In the genomic region with DNA sequence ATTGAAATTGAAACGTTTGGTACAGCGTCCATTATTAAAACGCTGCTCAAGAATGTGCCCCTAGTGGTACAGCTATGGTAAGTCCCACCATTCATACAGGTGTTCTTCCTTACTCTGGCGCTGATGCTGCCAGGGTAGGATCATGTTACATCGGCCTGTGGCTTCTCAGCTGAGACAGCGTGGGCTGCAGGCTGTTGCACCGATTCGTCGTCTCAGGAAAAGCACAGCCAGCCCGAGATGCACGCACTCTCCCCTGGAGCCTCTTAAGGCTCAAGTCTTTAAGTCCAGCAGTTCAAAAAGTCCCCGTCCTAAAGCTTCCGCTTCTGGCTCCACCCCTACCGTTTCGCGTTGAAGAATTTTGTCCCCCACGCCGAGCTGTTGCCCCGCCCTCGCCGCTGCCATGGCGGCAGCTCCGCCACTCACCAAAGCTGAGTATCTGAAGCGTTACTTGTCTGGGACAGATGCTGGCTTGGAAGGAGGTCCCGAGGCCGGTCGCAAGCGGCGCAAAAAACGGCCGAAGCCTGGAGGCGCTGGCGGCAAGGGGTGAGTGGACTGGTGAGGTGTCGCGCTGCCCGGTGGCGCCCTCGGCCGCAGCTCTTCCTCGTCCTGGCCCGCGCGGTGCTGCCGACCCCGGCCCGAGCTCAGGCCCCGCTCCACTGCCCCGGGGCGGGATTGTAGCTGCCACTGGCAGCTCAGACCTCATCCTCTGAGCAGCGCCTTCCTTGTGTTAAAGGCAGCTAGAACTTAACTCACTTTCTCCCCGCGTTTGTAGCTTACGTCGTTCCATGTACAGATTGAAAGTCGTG, we compare ENCODE assay signal across 8 mouse cellular contexts. TPM values are rescaled to one million over a fixed set of nuclear protein-coding genes. Genes with fewer than 3 reads are reported as not detected.
DNase-seq lines count a peak whose midpoint lies in the region; ATAC-seq and TF ChIP-seq lines count a peak whose summit lies in the region.

Bud13 (plus strand) TSS at position 378 of the 806 bp plus-strand sequence.

- under 1% methylated on average over 55 of the region's 55 CpGs for WGBS in forebrain, embryonic 12.5 days
- WGBS in heart, postnatal 0 days, result under 1% methylated on average over 54 of the region's 55 CpGs
- under 1% methylated on average over 53 of the region's 55 CpGs for WGBS in liver, embryonic 16.5 days (ENCODE audit: insufficient replicate concordance)
- WGBS in neural tube, embryonic 13.5 days, result under 1% methylated on average over 55 of the region's 55 CpGs

- peak; percentile 91 for ATAC-seq in forebrain, embryonic 12.5 days (ENCODE audit: low FRiP score)
- peak; percentile 93 for ATAC-seq in heart, postnatal 0 days (ENCODE audit: insufficient read depth, low read depth)
- peak; percentile 90 for ATAC-seq in liver, embryonic 16.5 days (ENCODE audit: low read depth)
- peak; percentile 93 for ATAC-seq in neural tube, embryonic 13.5 days (ENCODE audit: low read depth)

- peaks cover 30% of the 10 kb centered on the region for H3K4me1 ChIP-seq in E14TG2a.4 (replicated peaks; ENCODE audit: low read depth, low read length)
- peaks cover 8% of the 10 kb centered on the region for H3K4me1 ChIP-seq in forebrain, embryonic 12.5 days
- peaks cover 10% of the 10 kb centered on the region for H3K4me1 ChIP-seq in heart, postnatal 0 days (ENCODE audit: control insufficient read depth, insufficient read depth)
- H3K4me1 ChIP-seq in liver, embryonic 16.5 days (ENCODE audit: control insufficient read depth, low read depth, low read length), result peaks cover 10% of the 10 kb centered on the region
- H3K4me1 ChIP-seq in neural tube, embryonic 13.5 days (replicated peaks), result peaks cover 21% of the 10 kb centered on the region
- no peaks in the 10 kb centered on the region; the same call in 1 of the 2 replicates for H3K4me1 ChIP-seq in testis, adult 2 months (ENCODE audit: control insufficient read depth, insufficient read depth, low read length)

- no peak for TF ChIP-seq EP300 in heart, postnatal 0 days (IDR thresholded peaks at IDR 0.05; ENCODE audit: low read depth)

- H3K9ac ChIP-seq in forebrain, embryonic 12.5 days, result peak within 1 kb of the TSS; percentile 92
- peak within 1 kb of the TSS; percentile 77 for H3K9ac ChIP-seq in heart, postnatal 0 days (replicated peaks; ENCODE audit: low read depth, low read length)
- H3K9ac ChIP-seq in liver, embryonic 16.5 days (ENCODE audit: low read depth, low read length), result peak within 1 kb of the TSS; percentile 93
- H3K9ac ChIP-seq in neural tube, embryonic 13.5 days, result peak within 1 kb of the TSS; percentile 87

- DNase-seq in c-Kit-positive CD71-positive TER-119-positive erythroid progenitor cells, embryonic 14.5 days (ENCODE audit: low spot score), result peak; percentile 91
- DNase-seq in heart, postnatal 0 days (ENCODE audit: low spot score), result peak; percentile 91
- DNase-seq in kidney, postnatal 4 days, result peak; percentile 97 to 98

- H3K27me3 ChIP-seq in E14TG2a.4 (ENCODE audit: insufficient read depth, low read length), result no peaks in the 10 kb centered on the region
- H3K27me3 ChIP-seq in forebrain, embryonic 12.5 days, result no peaks in the 10 kb centered on the region
- no peaks in the 10 kb centered on the region for H3K27me3 ChIP-seq in heart, postnatal 0 days (ENCODE audit: control insufficient read depth, insufficient read depth, low read length)
- no peaks in the 10 kb centered on the region for H3K27me3 ChIP-seq in liver, embryonic 16.5 days (ENCODE audit: control insufficient read depth, insufficient read depth, low read depth, low read length)
- H3K27me3 ChIP-seq in neural tube, embryonic 13.5 days, result no peaks in the 10 kb centered on the region
- H3K27me3 ChIP-seq in testis, adult 2 months (ENCODE audit: control insufficient read depth, insufficient read depth, low read length), result no peaks in the 10 kb centered on the region

- peak within 1 kb of the TSS; percentile 81 for H3K27ac ChIP-seq in forebrain, embryonic 12.5 days
- peak within 1 kb of the TSS; percentile 61 for H3K27ac ChIP-seq in heart, postnatal 0 days (ENCODE audit: low read depth)
- H3K27ac ChIP-seq in liver, embryonic 16.5 days (ENCODE audit: low read length), result peak within 1 kb of the TSS; percentile 84
- peak within 1 kb of the TSS; percentile 86 for H3K27ac ChIP-seq in neural tube, embryonic 13.5 days (replicated peaks)
- H3K27ac ChIP-seq in testis, adult 2 months (ENCODE audit: control insufficient read depth, insufficient read depth, low read depth, low read length), result peak within 1 kb of the TSS; percentile 81

- H3K36me3 ChIP-seq in E14TG2a.4 (ENCODE audit: insufficient read depth, low read length), result peaks cover 68% of the 10 kb centered on the region
- H3K36me3 ChIP-seq in forebrain, embryonic 12.5 days (replicated peaks), result peaks cover 56% of the 10 kb centered on the region
- H3K36me3 ChIP-seq in heart, postnatal 0 days (replicated peaks; ENCODE audit: control insufficient read depth, insufficient read depth, low read length), result peaks cover 54% of the 10 kb centered on the region
- H3K36me3 ChIP-seq in liver, embryonic 16.5 days (ENCODE audit: control insufficient read depth, insufficient read depth), result peaks cover 22% of the 10 kb centered on the region
- H3K36me3 ChIP-seq in neural tube, embryonic 13.5 days, result peaks cover 60% of the 10 kb centered on the region
- H3K36me3 ChIP-seq in testis, adult 2 months (ENCODE audit: control insufficient read depth, insufficient read depth, low read length), result no peaks in the 10 kb centered on the region; the same call in none of the 2 replicates

- peak; percentile 88 for TF ChIP-seq POLR2A in testis, adult 2 months (IDR thresholded peaks at IDR 0.05; ENCODE audit: control insufficient read depth, low read depth, low read length)

- H3K4me2 ChIP-seq in forebrain, embryonic 12.5 days, result peak within 1 kb of the TSS; percentile 61
- peak within 1 kb of the TSS; percentile 64 for H3K4me2 ChIP-seq in heart, postnatal 0 days (ENCODE audit: low read depth, low read length)
- H3K4me2 ChIP-seq in liver, embryonic 16.5 days (ENCODE audit: low read depth, low read length), result peak within 1 kb of the TSS; percentile 85
- H3K4me2 ChIP-seq in neural tube, embryonic 13.5 days, result peak within 1 kb of the TSS; percentile 70

- peak; percentile 64 for TF ChIP-seq CTCF in E14TG2a.4 (conservative IDR thresholded peaks at IDR 0.05; ENCODE audit: low read length)
- peak; percentile 53 for TF ChIP-seq CTCF in heart, postnatal 0 days (IDR thresholded peaks at IDR 0.05; ENCODE audit: low read depth)
- peak; percentile 25; the same call in 1 of the 2 replicates for TF ChIP-seq CTCF in testis, adult 2 months (IDR thresholded peaks at IDR 0.05; ENCODE audit: control insufficient read depth, insufficient read depth, insufficient replicate concordance, low read depth, low read length)

- peak within 1 kb of the TSS; percentile 97 for H3K4me3 ChIP-seq in E14TG2a.4 (replicated peaks; ENCODE audit: low read length)
- H3K4me3 ChIP-seq in forebrain, embryonic 12.5 days (replicated peaks), result peak within 1 kb of the TSS; percentile 93
- H3K4me3 ChIP-seq in heart, postnatal 0 days (ENCODE audit: low read depth, low read length), result peak within 1 kb of the TSS; percentile 80
- peak within 1 kb of the TSS; percentile 97 for H3K4me3 ChIP-seq in liver, embryonic 16.5 days (ENCODE audit: low read depth, low read length)
- H3K4me3 ChIP-seq in neural tube, embryonic 13.5 days, result peak within 1 kb of the TSS; percentile 89
- peak within 1 kb of the TSS; percentile 96 for H3K4me3 ChIP-seq in testis, adult 2 months (ENCODE audit: control insufficient read depth, low read depth, low read length)

- H3K9me3 ChIP-seq in E14TG2a.4 (ENCODE audit: low read length), result no peaks in the 10 kb centered on the region
- no peaks in the 10 kb centered on the region for H3K9me3 ChIP-seq in forebrain, embryonic 12.5 days
- H3K9me3 ChIP-seq in heart, postnatal 0 days (replicated peaks; ENCODE audit: control insufficient read depth, low read length), result no peaks in the 10 kb centered on the region
- H3K9me3 ChIP-seq in liver, embryonic 16.5 days (replicated peaks; ENCODE audit: control insufficient read depth, low read length), result no peaks in the 10 kb centered on the region
- no peaks in the 10 kb centered on the region for H3K9me3 ChIP-seq in neural tube, embryonic 13.5 days

RNA-seq across cellular contexts. Expression of gene Bud13, which starts in this region (rescaled TPM):
- 24.9 and 25.8 TPM in 2 replicates for polyA plus RNA-seq in forebrain, embryonic 12.5 days (2016; fragmentation: Nextera tagmentation; extraction: Ambion mirVana)
- total RNA-seq in heart, postnatal 0 days (2014; rRNA removed; ENCODE audit: low replicate concordance), result 12.0 and 14.6 TPM in 2 replicates
- 7.6 and 7.9 TPM in 2 replicates for polyA plus RNA-seq in heart, postnatal 0 days (2015; fragmentation: Nextera tagmentation; extraction: Ambion mirVana)
- polyA plus RNA-seq in liver, embryonic 16.5 days (2015; fragmentation: Nextera tagmentation; extraction: Ambion mirVana), result 6.5 and 6.7 TPM in 2 replicates
- polyA plus RNA-seq in neural tube, embryonic 13.5 days (2015; fragmentation: Nextera tagmentation; extraction: Ambion mirVana), result 15.7 and 18.3 TPM in 2 replicates
- polyA plus RNA-seq in testis, adult 2 months (2012; rRNA removed), result 5.8 and 6.2 TPM in 2 replicates

Comparison
In these comparisons a context has a peak if more than half of its experiments do, and no peak if none do; other contexts are left out.
1. Peak in every context shown above with its lines: DNase-seq, ATAC-seq, H3K4me3 ChIP-seq and H3K27ac ChIP-seq.